Mouse (Mus musculus) cerebellum, adult 9-10 months (tissue): ENCODE data around the gene Mmp8.

Experiments used
- DNase-seq: peaks from one replicate; pipeline ENCODE4 v3.0.0; 2022

Gene Mmp8

DNA sequence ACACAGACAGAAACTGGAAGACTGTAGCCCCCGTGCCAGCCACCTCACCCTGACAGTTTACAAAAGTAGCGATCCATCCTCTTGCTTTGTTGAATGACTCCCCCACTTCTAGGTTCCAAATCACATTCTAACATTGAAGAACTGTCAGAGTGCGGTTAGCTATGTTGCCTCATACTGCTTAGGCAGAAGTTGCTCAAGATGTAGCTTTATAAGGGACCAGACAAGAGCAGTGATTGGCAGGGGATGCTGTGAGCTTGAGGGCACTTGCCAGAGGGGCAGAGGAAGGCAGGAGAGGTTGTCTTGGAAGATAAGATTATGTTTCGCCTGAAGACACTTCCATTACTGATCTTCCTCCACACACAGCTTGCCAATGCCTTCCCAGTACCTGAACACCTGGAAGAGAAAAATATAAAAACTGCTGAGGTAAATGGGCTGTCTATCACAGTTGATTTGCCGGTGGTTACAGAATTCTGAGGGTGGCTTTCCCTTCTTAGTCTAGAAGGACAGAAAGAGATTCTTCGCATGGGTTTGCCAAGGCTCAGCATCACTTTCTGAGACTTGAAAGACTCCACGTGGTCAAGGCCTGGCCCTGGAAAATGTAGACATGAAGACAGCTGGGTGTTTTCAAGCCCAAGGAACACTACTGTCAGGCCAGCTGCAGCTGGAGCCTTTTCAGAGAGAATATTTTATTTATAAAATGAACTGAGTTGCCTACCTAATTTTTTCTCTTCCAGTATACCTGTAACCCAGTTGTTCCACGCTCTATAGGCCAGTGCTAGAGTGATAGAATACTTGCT, at the start of gene Mmp8:
Mmp8 (plus strand) TSS at position 236 of the 797 bp plus-strand sequence.
- DNase-seq, result no peak

DNA sequence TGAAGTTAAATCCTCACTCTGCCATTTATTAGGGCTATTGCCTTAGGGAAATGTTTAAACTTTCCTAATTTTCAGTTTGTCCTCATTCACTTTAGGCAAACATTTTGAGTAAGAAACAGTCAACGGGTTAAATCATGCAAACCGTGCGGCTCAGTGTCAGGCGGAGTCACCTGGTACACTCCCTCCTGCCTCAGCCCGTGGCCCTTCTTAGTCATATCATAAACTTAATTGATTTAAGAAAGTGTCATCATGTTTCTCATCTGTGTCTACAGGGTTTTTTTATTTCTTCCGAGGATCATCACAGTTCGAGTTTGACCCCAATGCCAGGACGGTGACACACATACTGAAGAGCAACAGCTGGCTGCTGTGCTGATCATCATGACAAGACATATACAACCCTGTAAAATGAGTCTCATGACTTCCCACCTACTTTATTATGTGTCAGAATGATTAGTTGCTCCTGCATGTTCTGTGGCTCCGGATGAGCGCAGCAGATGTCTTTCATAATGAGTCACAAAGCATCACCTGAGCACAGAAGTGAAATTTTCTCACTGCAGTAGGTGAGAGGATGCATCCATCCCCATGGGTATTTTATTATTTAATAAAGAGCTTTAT, 48.5 kb upstream of the Mmp8 start:
- DNase-seq, result no peak

DNA sequence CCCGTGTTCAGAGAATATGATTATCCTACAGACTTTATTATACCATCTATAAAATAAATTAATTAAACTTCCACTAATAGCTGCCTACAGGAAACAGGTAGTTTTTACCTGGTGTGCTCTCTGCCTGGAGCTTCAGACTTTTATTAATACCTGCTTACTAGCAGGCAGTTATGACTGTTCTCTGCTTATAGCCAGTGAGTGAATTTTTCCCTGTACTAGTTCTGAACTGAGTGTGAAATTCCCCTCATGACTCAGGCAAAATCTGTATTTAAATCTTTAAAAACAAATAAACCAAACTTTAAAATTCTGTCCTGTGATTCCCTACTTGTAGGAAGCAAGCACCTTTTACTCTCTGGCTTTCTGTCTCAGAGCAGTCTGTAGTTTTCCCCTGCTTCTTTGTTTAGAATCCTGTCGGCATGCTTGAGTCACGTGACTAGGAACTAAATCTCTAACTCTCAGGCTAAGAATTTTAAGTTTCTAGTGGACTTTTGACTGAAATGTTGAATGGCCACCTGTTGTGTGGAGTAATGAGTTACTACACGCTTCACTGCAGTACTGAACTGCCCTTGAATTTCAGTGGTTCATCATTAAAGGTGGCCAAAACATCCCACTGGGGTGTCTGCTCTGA, 40.2 kb upstream of the Mmp8 start:
- no peak for DNase-seq

DNA sequence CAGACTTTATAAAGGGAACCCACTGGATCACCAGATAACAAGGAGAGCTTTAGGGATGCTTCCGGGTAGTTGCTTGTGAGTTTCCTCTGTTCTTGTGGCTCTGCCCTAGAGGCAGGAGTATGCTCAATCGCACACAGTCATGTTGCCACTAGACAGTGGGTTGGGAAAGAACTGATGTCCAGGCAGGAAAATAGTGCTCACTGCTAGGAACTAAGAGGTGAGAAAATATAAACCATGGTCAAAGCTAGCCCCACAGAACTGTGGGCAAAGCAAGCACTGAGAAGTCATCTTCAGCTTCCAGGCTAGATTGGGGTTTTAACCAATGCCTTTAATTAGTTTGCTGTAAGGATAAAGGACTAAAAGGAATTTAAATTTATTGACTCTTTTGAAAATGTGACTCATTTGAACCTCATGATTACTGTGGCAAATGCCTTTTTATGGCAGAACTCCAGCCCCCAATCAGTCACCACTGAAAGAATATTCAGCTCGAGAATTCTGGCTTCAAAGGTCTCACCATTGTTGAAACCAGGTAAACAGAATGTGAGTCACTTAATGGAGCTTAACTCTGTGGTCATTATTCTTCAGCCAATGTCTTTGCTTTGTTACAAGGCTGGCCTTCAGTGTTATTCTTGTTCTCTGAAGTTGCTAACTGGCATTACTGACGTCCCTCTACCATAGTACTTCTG, 31.9 kb upstream of the Mmp8 start:
- DNase-seq, result no peak

DNA sequence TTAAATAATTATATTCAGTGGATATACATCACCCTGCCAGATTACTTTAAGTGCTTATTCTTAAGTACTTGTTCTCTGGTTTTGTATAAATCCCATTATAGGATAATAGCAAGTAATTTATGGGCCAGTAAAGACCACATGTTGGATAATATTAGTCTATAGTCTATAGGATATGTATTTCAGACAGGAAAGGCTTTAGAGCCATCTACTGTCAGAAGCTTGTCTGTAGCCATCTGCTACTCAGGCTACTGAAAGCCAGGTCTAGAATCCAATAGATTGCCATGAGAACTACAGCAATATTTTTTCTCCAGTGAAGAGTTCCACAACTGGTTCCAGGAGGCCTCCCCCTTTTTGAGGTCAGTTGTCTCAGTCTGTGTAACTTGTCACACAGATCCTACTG, 15.5 kb upstream of the Mmp8 start:
- DNase-seq, result no peak

DNA sequence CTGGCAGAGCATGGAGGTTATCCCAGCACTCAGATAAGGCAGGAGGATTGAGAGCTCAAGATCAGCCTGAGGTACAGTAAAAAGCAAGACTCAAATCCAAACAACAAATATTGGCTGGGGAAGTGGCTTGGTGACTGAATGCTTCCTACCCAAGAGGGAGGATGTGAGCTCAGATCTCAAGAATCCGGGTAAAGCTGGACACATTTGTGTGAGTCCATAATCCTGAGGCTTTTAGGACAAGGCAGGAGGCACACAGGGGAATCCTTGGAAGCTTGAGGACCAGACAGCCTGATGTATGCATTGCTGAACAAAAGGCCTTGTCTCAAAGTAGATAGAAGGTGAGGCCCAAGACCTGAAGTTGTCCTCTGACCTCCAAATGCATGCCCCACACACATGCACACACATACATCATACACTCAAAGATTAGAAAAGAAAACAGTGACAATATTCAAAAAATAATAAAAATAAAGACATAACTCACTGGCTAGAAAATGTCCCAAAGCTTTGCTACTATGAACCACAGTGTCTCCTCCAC, 13.3 kb upstream of the Mmp8 start:
- DNase-seq, result no peak

DNA sequence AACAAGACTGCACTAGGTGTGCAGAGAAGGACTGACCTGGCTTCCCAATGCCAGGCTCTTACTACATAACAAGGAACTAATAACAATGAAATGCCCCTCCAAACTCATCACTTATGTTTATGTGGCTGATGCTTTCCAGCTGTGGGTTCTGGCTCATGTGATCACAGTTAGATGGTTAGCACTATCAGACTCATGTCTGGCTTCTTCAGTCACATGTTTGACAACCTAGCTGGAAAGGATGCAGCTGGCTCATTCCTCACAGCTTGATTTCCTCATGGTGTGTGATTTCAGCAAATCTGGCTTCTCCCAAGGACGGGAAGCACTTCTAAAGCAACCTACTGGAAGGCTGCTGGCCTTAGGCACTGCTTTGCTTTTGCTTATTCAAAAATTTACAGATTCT, 12.8 kb upstream of the Mmp8 start:
- no peak for DNase-seq

DNA sequence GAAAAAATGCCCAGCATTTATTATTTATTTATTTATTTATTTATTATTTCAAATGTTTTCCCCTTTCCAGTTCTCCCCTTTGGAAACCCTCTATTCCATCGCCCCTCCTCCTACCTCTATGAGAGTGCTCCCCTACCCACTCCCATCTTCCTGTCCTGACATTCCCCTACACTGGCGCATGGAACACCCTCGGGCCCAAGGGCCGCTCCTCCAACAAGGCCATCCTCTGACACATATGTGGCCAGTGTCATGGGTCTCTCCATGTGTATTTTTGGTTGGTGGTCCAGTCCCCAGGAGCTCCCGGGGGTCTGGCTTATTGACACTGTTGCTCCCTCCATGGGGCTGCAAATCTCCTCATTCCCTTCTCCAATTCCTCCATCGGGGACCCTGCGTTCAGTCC, 12.3 kb upstream of the Mmp8 start:
- DNase-seq, result no peak

DNA sequence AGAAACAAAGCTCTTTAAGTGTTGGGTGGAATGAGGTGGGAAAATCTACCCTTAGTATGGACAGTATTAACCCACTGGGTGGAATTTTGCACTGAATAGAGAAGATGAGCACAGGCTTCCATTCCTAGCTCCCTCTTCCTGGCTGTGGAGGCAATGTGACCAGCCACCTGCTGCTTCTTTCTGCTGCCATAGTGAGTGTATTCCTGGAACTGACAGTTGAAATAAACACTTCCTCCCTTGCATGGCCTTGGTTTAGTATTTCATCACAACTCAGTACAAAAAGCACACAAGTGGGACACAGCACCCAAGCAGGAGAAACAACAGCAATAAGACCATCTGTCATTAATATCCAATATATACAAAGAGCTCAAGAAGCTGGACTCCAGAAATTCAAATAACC, 6.3 kb upstream of the Mmp8 start:
- DNase-seq, result no peak

DNA sequence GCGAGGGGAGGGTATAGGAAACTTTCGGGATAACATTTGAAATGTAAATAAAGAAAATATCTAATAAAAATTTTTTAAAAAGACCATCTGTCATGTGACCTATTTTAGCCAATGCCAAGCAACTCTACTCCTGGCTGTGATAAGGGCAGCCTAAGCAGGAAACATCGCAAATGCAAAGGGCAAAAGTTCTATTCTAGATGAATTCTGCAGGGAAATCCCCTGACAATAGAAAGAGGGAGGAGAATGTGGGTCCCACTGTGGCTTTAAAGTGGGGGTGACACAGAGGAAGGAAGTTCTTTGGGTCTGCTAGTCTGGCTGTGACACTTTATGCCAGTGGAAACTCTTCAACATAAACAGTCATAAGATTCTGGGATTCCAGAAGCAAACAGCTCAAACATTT, 4.7 kb upstream of the Mmp8 start:
- no peak for DNase-seq

DNA sequence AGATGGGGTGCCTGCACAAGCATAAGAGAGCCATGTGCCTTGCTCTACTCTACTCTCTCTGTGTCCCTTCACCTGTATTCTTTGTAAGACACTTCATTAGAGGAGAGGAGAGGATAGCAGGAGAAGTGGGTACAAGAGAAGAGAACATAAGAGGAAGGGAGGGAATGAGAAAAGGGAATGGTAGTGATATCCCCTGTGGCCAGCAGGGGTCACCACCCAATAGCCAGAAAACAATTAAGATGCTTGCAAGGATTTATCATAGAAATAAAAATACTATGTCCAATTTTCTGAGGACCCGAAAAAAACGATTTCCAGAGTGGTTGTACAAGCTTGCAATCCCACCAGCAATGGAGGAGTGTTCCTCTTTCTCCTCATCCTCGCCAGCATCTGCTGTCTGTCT, 3.9 kb upstream of the Mmp8 start:
- no peak for DNase-seq

DNA sequence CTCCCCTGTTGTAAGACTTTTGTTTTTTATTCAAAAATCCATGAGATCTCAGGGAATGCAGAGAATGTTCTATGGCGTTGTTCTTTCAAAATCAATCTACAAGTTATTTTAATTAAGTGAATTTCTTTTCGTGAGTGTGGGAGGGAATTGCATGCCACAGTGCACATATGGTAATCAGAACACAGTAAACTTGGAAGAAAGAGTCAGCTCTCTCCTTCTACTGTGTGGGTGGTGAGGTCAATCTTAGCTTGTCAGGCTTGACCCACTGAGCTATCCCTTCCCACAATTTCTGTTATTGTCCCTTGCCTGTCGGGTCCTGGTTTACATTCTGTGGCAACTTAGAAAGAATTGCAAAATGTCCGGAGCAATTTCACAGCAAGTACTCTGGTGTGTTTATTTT, 1.8 kb downstream of the Mmp8 start:
- no peak for DNase-seq

DNA sequence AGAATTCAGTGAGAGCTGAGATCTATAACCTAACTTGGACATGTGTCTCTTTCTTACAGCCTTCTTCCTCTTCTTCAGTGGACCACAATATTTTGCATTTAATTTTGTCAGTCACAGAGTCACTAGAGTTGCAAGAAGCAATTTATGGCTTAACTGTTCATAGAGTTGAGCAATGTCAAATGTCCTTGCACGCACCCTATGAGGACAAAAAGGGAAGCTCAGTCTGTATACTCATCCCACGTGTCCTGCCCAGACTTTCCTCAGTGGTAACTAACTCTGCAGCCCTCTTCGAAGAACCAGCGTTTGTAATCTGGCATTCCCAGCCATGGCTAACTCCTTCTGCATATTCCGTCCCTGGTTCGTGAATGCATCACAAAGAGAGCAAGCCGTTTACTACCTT, 9.1 kb downstream of the Mmp8 start:
- no peak for DNase-seq

DNA sequence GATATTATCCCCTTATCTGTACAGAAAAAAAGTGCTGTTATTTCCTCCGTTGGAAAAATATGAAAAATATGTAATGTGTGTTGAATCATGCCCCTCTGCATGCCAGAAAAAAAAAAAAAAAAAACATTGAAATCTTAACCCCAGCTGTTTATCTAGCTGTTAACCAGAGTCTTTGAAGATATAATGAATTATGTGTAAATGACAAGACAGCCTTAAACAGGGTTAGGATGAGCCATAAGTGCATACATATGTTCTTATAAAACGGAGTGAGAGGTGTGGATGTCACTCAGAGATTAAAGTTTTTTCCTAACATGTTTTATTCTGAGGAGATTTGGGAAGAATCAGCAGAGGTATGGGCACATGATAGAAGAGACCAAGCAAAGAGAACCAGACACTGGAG, 9.7 kb downstream of the Mmp8 start:
- no peak for DNase-seq

DNA sequence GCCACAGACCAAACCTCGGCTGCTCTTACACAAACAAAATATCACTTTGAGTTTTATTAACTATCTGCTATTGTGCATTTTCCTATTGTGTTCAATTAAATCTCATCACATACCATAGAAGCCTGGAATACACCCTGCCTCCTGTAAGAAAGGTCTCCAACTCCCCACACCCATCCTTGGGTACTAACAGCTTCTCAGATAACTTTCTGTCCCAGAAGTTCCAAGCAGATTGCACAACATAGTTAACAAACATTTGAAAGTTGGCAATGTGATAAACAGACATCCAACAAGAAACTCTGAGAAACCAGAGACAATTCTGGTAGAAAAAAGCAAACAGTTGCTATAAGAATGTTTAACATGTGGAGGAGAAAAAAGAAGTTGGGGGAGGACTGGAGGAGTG, 12.2 kb downstream of the Mmp8 start:
- DNase-seq, result no peak

DNA sequence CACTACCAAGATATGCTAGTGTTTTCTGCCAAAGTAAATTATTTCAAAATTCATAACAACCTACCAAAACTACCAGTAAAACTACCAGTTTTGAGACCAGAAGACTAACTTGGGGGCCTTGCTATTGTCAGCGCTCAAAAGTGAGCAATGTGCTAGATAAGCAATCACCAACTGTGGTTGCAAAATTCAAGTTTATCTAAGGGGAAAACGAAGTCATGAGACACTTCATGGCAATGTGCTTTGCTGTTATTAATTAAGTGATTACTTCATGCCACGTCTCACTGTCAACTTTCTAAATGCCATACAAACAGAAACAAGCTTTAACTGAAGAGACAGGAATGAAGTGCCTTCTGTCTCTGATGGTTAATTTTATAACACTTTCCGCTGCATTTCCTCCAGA, 12.9 kb downstream of the Mmp8 start, which contains the start of gene Mmp27:
Mmp27 (plus strand) TSS at position 235 of the 400 bp plus-strand sequence.
- no peak for DNase-seq

DNA sequence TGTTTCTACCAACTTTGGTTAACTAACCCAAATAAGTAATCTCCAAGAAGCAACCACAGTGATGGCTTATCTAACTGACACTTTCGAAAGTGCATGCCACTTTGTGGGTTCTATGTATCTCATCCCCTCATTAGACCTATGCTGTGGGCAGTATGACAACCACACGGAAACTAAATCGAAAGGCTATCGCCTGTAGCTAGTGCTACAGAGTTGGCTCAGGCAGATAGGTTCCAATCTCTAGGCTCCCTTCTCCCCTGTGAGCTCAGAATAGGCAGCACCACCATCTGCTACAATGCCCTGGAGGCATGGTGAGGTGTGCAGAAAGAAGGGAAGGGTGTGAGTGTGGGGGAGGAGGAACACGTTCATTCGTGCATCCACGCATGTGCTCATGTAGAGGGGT, 13.9 kb downstream of the Mmp8 start:
- DNase-seq, result no peak

DNA sequence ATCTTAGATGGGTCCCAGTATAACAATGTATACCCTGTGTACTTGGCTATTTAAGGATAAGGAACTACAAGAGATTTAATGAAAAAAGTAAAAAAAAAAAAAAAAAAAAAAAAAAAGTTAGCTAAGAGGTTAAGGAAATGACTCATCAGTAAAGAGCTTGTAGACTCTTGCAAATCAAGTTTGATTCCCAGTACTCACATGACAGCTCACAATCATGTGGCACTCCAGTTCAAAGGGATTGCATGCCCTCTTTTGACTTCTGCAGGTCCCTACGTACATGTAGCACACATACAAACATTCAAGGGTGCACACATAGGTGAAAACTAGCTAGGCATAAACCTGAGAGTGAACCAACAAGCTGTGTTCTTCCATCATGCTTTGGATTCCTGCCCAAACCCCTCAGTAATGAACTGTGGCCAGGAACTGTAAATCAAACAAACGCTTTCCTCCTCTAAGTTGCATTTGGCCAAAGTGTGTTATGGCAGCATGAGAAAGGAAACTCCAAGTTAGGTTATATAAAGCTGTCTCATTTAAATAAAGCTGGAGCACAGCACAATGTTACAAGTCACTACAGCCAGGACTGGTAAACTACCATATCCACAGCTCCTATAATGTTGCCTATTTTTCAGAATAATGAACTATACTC, 14.5 kb downstream of the Mmp8 start:
- no peak for DNase-seq

DNA sequence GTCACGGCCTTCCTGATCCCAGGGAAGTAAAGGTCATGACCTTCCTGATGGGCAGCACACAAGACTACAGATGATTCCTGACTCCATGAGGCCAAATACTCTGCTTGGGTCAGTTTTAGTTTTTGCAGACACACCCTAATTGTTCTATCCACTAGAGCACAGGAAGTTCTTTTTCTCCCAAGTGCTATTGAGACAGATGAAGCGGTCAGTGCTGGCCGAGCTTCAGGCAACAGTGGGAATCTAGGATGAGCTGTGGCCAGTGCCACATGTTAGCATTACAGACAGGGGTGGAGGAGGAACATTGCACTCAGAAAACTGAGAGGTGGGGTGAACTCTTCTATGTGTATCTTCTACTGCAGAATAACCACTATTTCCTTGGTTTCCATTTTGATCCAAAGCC, 17.3 kb downstream of the Mmp8 start:
- DNase-seq, result no peak

DNA sequence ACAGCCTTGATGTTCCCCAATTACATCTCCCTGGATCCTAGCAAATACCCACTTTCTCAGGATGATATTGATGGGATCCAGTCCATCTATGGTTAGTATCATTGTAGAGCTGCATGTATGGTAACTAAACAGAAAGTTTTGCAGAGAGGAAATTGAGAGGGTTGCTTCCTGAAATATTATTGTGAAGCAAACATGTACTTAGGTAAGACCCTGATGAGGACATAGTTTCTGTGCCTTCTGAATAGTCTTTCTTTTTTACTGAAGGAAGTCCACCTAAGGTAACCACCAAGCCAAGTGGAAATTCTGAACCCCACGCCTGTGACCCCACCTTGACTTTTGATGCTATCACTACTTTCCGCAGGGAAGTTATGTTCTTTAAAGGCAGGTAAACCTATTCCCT, 19.1 kb downstream of the Mmp8 start:
- no peak for DNase-seq

DNA sequence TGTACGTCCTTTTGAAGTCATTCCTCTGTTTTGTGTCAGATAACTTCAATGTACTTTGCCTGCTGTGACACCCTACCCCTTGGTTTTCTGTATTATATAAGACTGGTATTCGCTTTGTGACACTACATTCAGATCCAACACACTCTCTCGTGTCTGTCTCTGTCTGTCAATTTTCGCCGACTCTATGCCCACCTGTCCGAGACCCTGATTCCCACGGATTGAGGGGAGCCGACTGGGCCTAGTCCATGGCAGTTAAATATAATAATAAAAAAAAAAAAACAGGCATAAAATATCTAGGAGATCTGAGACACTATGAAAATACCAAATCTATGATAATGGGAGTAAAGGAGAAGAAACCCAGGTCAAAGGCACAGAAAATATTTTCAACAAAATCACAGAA, 31.8 kb downstream of the Mmp8 start:
- no peak for DNase-seq

DNA sequence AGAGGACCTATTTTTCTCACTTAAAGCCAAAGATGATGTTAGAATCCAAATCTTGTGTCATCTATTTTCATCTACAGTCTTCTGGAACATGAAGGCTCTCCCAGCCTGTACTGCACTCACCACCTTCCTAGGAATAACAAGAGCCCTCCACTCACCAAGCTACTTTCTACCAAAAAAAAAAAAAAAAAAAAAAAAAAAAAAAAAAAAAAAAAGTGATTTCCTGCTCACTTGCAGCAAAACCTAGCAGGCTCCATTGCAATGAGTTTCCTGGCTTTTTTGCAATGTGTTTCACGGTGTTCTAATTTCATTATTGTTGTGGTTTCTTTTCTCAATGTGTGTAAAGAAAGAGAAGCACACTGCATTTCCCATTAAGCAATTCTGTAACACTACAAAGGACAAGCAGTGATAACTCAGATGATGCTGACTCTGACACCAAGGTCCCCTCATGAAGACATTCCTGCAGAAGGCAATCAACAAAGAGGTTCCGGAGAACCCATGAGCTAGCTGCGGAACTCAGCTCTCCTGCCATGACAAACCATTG, 35.1 kb downstream of the Mmp8 start:
- DNase-seq, result no peak
